ENCODE assay signal across 9 mouse cellular contexts in the genomic region with DNA sequence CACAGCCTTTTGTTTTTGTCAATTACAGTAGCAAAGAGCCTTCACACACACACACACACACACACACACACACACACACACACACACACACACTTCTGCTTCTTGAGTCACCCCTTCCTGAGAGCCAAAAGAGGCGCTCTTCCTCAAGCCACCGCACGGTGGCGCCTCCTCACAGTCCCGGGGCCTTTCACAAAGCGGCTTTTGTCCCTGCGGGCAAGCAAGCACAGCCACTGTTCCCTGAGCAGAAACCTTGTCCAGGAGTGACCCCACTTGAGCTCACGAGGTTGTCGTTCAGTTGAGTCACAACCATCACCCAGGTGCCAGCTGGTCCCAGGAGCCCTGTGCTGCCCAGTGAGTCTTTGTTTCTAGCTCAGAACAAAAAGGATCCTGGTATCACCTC. TPM values are rescaled to one million over a fixed set of nuclear protein-coding genes. Genes with fewer than 3 reads are reported as not detected.
A peak's percentile ranks its signal among the peaks of the same experiment; 100 is the strongest.
DNase-seq lines count a peak whose midpoint lies in the region; ATAC-seq lines count a peak whose summit lies in the region.
"Had no signal": no experiment of that assay in that cellular context is flagged by ENCODE, and none has a peak within 500 bp of the region (broad histone marks: within the 10 kb centered on the region; RNA-seq: fewer than 3 reads in every experiment).

No protein-coding gene starts in this region.

- H3K36me3 ChIP-seq in intestine, embryonic 15.5 days, result no peaks in the 10 kb centered on the region
- H3K36me3 ChIP-seq in midbrain, embryonic 11.5 days (ENCODE audit: control insufficient read depth, insufficient read depth, low read length), result no peaks in the 10 kb centered on the region

- no peaks in the 10 kb centered on the region for H3K9me3 ChIP-seq in intestine, embryonic 15.5 days
- H3K9me3 ChIP-seq in midbrain, embryonic 11.5 days (ENCODE audit: control insufficient read depth, low read length), result no peaks in the 10 kb centered on the region

- H3K9ac ChIP-seq in intestine, embryonic 15.5 days, result no peak overlapping the region
- no peak overlapping the region for H3K9ac ChIP-seq in midbrain, embryonic 11.5 days (ENCODE audit: low read length)

- no peak overlapping the region for H3K4me3 ChIP-seq in intestine, embryonic 15.5 days (replicated peaks)
- no peak overlapping the region for H3K4me3 ChIP-seq in midbrain, embryonic 11.5 days (ENCODE audit: low read depth, low read length)
- H3K4me3 ChIP-seq: myocyte had no signal

- H3K27me3 ChIP-seq in intestine, embryonic 15.5 days (replicated peaks), result no peaks in the 10 kb centered on the region
- H3K27me3 ChIP-seq in midbrain, embryonic 11.5 days (ENCODE audit: control insufficient read depth, insufficient read depth, low read length), result 0 out of 2 replicates have a peak, but pooled peaks cover 2% of the 10 kb centered on the region

- peak; percentile 95 for ATAC-seq in common myeloid progenitor, adult 5-6 weeks (replicated peaks; ENCODE audit: low read depth, poor library complexity, severe bottlenecking)
- peak; percentile 82 for ATAC-seq in intestine, embryonic 15.5 days
- peak; percentile 71 for ATAC-seq in midbrain, embryonic 11.5 days (ENCODE audit: low FRiP score)

- intact Hi-C loops in gastrocnemius, postnatal 14 days (cut with DNase I; ENCODE audit: low total_unique reads), result loop anchor here (5.0 kb wide), 1 partner anchor 135 kb away; no protein-coding TSS in a partner anchor
- intact Hi-C loops in left cerebral cortex, postnatal 14 days (cut with DNase I), result loop anchor here (2.0 to 5.0 kb wide), 2 partner anchors 55 to 132 kb away; a partner anchor contains a TSS

- 0% methylated on average over 9 of the region's 9 CpGs for WGBS in intestine, embryonic 15.5 days
- WGBS in midbrain, embryonic 11.5 days, result under 1% methylated on average over 9 of the region's 9 CpGs

- 0 out of 2 replicates have a peak, but pooled peaks cover 7% of the 10 kb centered on the region for H3K4me1 ChIP-seq in intestine, embryonic 15.5 days (replicated peaks)
- no peaks in the 10 kb centered on the region for H3K4me1 ChIP-seq in midbrain, embryonic 11.5 days (ENCODE audit: control insufficient read depth, insufficient read depth, low read length)

- H3K4me2 ChIP-seq in intestine, embryonic 15.5 days (replicated peaks), result no peak overlapping the region
- H3K4me2 ChIP-seq in midbrain, embryonic 11.5 days, result no peak overlapping the region

- DNase-seq in adrenal gland, adult 18-20 months (ENCODE audit: low spot score in 2 of 2), result peak; percentile 81 to 83
- peak; percentile 76 for DNase-seq in gastrocnemius, postnatal 14 days
- peak; percentile 85 to 91 for DNase-seq in left cerebral cortex, postnatal 14 days (ENCODE audit: low spot score in 2 of 2)
- peak; percentile 95 for DNase-seq in midbrain, embryonic 11.5 days (ENCODE audit: low spot score, missing footprints)
- DNase-seq in right cerebral cortex, postnatal 4 days, result peak; percentile 85
- peak; percentile 70 to 83 for DNase-seq in urinary bladder, postnatal 36 days (ENCODE audit: low spot score in 2 of 2)

- H3K27ac ChIP-seq in intestine, embryonic 15.5 days, result no peak overlapping the region
- no peak overlapping the region for H3K27ac ChIP-seq in midbrain, embryonic 11.5 days (ENCODE audit: low read depth, low read length)

RNA-seq across cellular contexts. Expression of a gene that starts 21.3 kb away (rescaled TPM):
- total RNA-seq in adrenal gland, adult 18-20 months (2021), result 10 to 100 TPM; 35.4 to 37.4 TPM
- total RNA-seq in common myeloid progenitor, adult 5-6 weeks (2017), result 17.3 and 27.5 TPM in 2 replicates
- 10 to 100 TPM; 24.2 to 24.7 TPM for total RNA-seq in gastrocnemius, postnatal 14 days (2021)
- polyA plus RNA-seq in intestine, embryonic 15.5 days (2015; fragmentation: Nextera tagmentation; extraction: Ambion mirVana), result 58.2 and 59.9 TPM in 2 replicates
- total RNA-seq in left cerebral cortex, postnatal 14 days (2021), result 10 to 100 TPM; 28.0 to 32.2 TPM
- 63.0 and 64.2 TPM in 2 replicates for polyA plus RNA-seq in midbrain, embryonic 11.5 days (2014; fragmentation: Nextera tagmentation; extraction: Ambion mirVana)

RNA-seq across cellular contexts. Expression of a gene that starts 53.8 kb away (rescaled TPM):
- total RNA-seq in adrenal gland, adult 18-20 months (2021), result 1 to 10 TPM; 2.6 to 2.8 TPM
- total RNA-seq in common myeloid progenitor, adult 5-6 weeks (2017), result not detected in 2 replicates
- 1 to 10 TPM; 1.0 to 1.3 TPM for total RNA-seq in gastrocnemius, postnatal 14 days (2021)
- polyA plus RNA-seq in intestine, embryonic 15.5 days (2015; fragmentation: Nextera tagmentation; extraction: Ambion mirVana), result 16.8 and 19.6 TPM in 2 replicates
- total RNA-seq in left cerebral cortex, postnatal 14 days (2021), result 10 to 100 TPM; 14.1 to 14.8 TPM
- polyA plus RNA-seq in midbrain, embryonic 11.5 days (2014; fragmentation: Nextera tagmentation; extraction: Ambion mirVana), result 2.4 and 2.7 TPM in 2 replicates
